Mouse (Mus musculus) left cerebral cortex, adult 2 months (tissue): ENCODE data around the gene Pxdn. TPM values are rescaled to one million over a fixed set of nuclear protein-coding genes. Genes with fewer than 3 reads are reported as not detected.

Experiments
- DNase-seq, 2 experiments: peaks; one replicate each; pipeline ENCODE4 v3.0.0; 2021 to 2022; ENCODE audit warnings: low spot score in 2 of 2, mixed read lengths in 1 of 2; ENCODE audit errors: extremely low spot score in 1 of 2
- H3K27ac ChIP-seq: fragments of 200-600 bp; 2 replicates; pipeline ENCODE4 v1.8.1; 2022
- H3K4me3 ChIP-seq: fragments of 200-600 bp; 2 replicates; pipeline ENCODE4 v1.8.1; 2022
- CTCF ChIP-seq: fragments of 200-600 bp; IDR thresholded peaks from 2 replicates; pipeline ENCODE4 v1.8.1; 2022; ENCODE audit warnings: antibody characterized with exemption, mild to moderate bottlenecking, moderate library complexity
- intact Hi-C: fragments of 180-260 bp; cut with DNase I; formaldehyde crosslinking; loops from one replicate; pipeline ENCODE4 v1.15.1; 2025
- total RNA-seq, 2 experiments: library from RNA; stranded (reverse); gene quantifications; 2 replicates each; pipeline ENCODE4 v1.2.3; 2021

The Pxdn gene
- total RNA-seq, 2 experiments from 2014 or later, result 51.7 to 61.5 TPM

DNA sequence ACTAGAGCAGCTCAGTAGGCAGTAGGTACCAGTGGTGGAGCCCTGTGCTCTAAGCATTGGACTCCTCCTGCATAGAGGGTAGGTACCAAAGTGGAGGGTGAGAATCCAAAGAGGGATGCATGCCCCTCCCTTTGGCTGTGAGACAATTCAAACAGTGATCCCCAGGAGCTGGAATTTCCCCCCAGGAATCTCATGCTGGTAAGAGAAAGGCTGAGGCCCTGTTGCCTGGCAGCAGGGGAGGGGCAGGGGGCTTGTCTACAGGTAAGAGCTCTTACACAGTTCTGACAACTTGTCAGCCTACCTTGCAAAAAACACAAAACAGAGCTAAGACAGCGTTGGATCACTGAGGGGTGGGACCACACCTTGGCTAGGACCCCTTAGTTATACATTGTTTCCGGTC, 3.9 kb upstream of the Pxdn start:
- DNase-seq, result no peak
- Histone ChIP-seq H3K4me3 (no peak overlapping the region), H3K27ac (peak overlapping the region; percentile 86)
- intact Hi-C loops, result no loop called here
- TF ChIP-seq CTCF, result no peak

GRCm38 (mm10) chr12:29934120-29934581, 3.3 kb upstream of the Pxdn start:
- Histone ChIP-seq H3K4me3 (no peak overlapping the region), H3K27ac (peak overlapping the region; percentile 86; the same call in 1 of the 2 replicates)
- peak; percentile 33 to 56 for DNase-seq
- no peak for TF ChIP-seq CTCF
- intact Hi-C loops, result no loop called here

GRCm38 (mm10) chr12:29937851-29938375, 505 bp downstream of the Pxdn start:
- Histone ChIP-seq H3K27ac (peak overlapping the region; percentile 92), H3K4me3 (peak overlapping the region; percentile 69)
- peak; percentile 72 to 74 for DNase-seq
- intact Hi-C loops, result loop anchor here (2.0 kb wide), 1 partner anchor 83 kb away; no protein-coding TSS in a partner anchor
- TF ChIP-seq CTCF, result no peak

DNA sequence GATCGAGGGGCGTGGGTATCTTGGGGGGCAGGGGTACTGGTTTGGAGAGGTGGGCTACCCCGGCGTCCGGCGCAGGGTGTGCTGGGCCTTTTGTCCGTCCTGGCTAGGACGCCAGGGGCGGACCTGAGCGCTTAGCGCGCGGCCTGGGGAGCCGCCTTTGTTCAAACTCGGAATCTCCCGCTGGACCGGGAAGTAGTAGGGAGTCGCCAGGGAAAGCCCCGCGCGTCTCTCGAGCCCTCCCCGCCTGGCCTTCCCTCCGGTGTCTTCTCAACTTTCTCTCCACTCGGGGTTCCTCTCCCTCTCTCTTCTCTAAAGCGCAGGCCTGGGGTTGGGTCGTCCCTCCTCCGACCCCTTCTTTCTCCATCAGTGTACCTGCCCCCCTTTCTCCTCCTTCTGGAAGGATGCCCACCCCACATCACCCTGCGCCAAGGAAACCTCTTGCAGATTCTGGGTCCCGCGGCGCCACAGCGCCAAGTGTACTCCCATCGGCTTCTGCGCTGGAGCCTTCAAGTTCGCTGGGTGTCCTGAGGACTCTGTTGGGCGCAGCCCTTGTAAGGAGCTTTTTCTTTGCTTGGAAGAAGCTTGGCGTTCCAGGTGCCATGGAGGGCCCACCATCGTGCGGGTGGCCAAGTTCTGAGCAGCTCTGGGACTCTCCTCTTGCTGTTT, 1.1 kb downstream of the Pxdn start:
- peak overlapping the region; percentile 92 for H3K27ac ChIP-seq
- intact Hi-C loops, result loop anchor here (2.0 kb wide), 1 partner anchor 82 kb away; no protein-coding TSS in a partner anchor
- peak; percentile 14 for TF ChIP-seq CTCF

GRCm38 (mm10) chr12:29939261-29939671, 1.9 kb downstream of the Pxdn start:
- no peak for TF ChIP-seq CTCF
- DNase-seq, result no peak
- Histone ChIP-seq H3K27ac (no peak overlapping the region), H3K4me3 (peak overlapping the region; percentile 69)
- intact Hi-C loops, result loop anchor here (2.0 kb wide), 1 partner anchor 82 kb away; no protein-coding TSS in a partner anchor

More for the DNA sequence above, 1.1 kb downstream of the Pxdn start:
- peak overlapping the region; percentile 69 for H3K4me3 ChIP-seq
- peak; percentile 52 to 56 for DNase-seq

DNA sequence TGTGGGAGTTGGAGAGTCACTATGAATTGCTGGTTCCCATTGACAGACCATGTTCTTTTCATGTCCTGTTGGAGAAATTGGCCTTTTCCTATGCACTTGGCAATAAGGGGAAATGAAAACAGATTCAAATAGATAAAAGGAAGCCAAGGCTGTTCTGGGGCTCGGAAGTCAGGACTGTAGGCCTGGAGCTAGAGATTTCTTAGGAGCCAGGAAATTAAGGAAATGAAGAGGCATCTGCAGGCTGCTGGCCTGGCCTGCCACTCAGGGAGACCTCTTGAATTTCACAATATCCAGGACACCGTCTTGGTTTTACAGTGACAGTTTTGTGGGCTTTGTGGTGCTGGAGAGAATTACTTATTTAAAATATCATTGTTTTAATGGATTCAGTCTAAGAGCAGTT, 5.0 kb downstream of the Pxdn start:
- no peak overlapping the region for H3K4me3 ChIP-seq
- TF ChIP-seq CTCF, result no peak
- DNase-seq, result no peak
- H3K27ac ChIP-seq, result no peak overlapping the region
- intact Hi-C loops, result no loop called here

DNA sequence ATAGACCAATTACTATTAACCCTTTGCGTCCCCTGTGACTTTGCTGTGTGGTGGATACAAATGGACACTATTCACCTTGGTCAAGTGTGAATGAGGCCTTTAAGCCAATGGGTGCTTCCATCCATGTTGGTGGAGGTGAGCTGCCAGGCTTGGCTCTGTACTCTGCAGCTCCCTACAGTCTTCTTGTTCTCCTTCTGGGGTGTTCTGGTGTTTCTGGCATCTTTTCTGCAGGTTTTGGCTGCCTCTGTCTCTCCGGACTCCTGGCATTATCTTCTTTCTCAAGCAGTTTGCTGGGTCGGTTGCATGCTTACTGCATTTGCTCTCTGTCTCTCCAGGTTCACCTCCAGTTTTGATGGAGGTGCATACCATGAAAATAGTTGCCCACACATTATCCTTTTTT, 7.2 kb downstream of the Pxdn start:
- DNase-seq, result no peak
- Histone ChIP-seq H3K27ac (no peak overlapping the region), H3K4me3 (no peak overlapping the region)
- intact Hi-C loops, result no loop called here
- no peak for TF ChIP-seq CTCF

- no peak overlapping the region for H3K27ac ChIP-seq
- H3K4me3 ChIP-seq, result no peak overlapping the region
- intact Hi-C loops, result no loop called here
- DNase-seq, result no peak
- no peak for TF ChIP-seq CTCF
These were observed 7.9 kb downstream of the Pxdn start for GRCm38 (mm10) chr12:29945182-29945743.

DNA sequence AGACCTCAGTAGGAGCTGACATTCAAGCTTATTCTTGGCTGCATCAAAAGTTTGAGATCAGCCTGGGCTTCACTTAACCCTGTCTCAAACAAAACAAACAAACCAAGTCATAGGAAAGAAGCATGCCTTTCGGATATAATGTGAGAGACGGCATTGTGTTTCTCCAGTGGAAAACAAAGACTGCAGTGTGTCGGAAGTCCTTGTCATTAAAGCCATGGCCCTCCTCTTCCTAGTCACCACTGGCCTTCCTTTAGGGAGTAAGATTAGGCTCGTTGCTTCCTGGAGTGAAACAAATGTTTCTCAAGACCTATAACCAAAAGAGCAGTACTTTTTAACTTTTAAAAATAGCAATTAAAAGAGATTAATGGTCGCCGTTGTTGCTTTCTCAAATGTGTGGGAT, 13.6 kb downstream of the Pxdn start:
- TF ChIP-seq CTCF, result no peak
- intact Hi-C loops, result no loop called here
- no peak for DNase-seq
- H3K4me3 ChIP-seq, result no peak overlapping the region
- no peak overlapping the region for H3K27ac ChIP-seq

- intact Hi-C loops, result no loop called here
- TF ChIP-seq CTCF, result no peak
- no peak for DNase-seq
- H3K27ac ChIP-seq, result no peak overlapping the region
- H3K4me3 ChIP-seq, result no peak overlapping the region
These were observed 14.1 kb downstream of the Pxdn start for GRCm38 (mm10) chr12:29951485-29951884.

- no peak for TF ChIP-seq CTCF
- intact Hi-C loops, result no loop called here
- H3K4me3 ChIP-seq, result no peak overlapping the region
- DNase-seq, result no peak
- H3K27ac ChIP-seq, result no peak overlapping the region
These were observed 14.7 kb downstream of the Pxdn start for GRCm38 (mm10) chr12:29952102-29952501.

DNA sequence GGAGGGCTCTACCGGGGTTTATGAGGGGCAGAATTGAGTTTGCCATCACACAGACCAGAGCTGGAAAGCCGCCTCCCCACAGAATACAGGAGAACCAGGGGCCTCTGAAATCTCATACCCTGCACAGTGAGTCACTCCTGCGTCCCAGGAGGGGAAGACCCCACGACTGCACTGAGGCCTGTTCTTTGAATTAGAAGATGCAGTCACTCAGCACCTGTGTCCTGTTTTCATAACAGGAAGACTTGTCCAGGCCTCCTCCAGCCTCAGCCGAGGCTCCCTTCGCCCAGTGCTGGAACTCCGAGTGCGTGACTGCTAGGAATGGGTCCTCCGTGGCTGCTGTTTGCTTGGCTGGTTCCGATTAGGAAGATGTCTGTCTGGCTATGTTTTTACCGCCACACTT, 16.6 kb downstream of the Pxdn start:
- H3K27ac ChIP-seq, result no peak overlapping the region
- TF ChIP-seq CTCF, result no peak
- intact Hi-C loops, result no loop called here
- H3K4me3 ChIP-seq, result no peak overlapping the region
- no peak for DNase-seq
